Mouse (Mus musculus) thymus, postnatal 25 days (tissue): ENCODE data around the gene Ccdc186.
A peak's percentile ranks its signal among the peaks of the same experiment; 100 is the strongest.

Experiments
- DNase-seq: peaks from one replicate; pipeline ENCODE4 v3.0.0; 2022

Ccdc186 gene

DNA sequence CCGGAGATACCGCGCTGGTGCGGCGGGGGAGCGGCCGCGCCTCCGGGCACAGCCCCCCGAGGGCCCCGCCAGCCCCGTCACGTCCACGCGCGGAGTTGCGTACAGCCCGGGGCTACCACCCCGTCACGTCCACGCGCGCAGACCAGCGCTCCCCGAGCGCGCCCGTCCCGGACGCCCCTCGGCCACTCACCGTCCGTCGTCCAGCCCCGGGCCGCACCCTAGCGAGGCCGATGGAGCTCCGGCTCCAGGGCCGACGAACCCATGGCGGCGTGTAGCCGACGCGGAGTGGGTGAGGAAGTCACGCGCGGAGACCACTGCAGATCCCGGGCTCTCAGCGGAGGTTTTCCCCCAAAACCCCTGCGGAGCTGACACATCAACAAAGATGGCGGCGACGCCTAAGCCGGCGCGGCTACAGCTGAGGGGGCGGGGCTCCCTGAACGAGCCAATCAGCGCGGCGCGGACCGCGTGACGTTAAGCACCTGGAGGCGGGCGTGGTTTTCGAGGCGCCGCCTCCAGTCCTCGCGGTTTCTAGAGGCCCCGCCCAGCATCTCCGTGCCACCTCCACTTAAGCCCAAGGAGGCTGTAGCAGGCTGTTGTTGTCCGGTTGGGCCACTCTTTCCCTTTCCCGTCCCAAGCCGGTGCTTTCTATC, at the start of gene Ccdc186:
Ccdc186 (minus strand) TSS at position 393 of the 650 bp plus-strand sequence.
- peak; percentile 97 for DNase-seq

DNA sequence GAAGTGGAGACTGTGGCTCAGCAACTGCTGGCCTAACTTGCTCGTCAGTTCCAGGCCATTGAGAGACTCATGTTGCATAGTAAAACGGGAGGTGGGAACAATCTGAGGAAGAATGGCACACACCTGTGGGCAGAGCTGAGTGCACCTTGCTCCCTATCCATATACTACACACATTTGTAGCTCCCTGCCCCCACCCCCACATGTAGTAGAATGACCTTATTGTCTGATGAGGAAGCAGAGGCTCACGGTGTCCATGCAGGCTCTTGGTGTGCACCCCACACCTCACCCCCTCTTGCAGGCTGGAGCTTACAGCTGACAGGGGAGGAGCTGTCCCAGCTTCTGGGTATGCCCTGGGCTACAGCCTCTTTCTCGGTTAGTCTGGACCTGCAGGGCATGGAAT, 45.7 kb upstream of the Ccdc186 start:
- DNase-seq: no peak

DNA sequence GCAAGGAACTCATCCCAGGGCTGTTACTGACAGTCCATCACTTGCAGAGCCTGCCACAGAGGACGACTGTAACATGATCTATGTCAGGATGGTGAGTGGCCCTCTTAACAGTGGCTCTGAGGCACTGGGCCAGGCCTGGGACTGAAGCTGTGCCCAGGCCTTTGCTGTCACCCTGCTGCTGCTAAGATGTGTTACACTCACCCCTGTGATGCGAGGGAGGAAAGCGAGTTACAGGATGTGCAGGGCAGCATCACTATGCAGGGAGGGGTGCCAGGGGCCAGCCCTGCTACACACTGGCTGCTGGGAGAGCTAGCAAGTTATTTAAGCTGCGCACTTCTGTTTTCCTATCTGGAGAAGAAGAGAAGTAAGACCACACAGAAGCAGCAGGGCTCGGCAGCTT, 34.5 kb upstream of the Ccdc186 start:
- no peak for DNase-seq

DNA sequence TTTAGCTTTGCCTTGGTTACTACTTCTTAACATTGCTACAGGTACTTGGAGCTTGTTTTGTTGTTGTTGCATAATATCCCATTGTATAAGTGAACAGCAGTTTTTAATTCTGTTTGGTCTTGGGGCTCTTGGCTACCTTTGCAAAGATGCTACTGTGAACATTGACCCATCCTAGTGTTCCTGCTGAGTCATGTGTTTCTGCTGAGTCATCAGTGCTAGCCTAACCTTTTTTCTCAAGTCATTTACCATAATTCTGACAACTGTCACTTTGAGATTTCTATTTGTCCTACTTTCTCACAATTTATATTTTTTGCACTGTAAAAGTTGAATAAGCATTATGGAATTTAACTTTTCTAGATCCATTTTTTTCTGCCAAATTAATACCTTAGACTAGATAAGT, 30.6 kb upstream of the Ccdc186 start:
- DNase-seq: no peak

DNA sequence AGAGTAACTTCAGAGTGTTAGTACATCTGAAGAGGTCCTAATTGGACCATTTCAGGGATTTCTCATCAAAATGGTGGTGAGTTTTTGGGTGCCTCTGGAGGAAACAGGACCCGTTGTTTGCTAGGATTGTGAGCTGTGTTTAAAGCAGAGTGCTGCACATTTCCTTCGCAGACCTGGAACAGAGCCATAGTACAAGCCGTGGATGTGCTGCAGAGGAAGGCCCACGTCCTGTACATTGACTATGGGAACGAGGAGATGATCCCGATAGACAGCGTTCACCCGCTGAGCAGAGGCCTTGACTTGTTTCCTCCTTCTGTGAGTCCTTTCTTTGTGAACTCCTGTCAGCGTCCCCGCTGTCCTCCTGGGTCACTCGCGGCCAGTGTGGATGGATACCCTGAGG, 21.0 kb upstream of the Ccdc186 start:
- no peak for DNase-seq

DNA sequence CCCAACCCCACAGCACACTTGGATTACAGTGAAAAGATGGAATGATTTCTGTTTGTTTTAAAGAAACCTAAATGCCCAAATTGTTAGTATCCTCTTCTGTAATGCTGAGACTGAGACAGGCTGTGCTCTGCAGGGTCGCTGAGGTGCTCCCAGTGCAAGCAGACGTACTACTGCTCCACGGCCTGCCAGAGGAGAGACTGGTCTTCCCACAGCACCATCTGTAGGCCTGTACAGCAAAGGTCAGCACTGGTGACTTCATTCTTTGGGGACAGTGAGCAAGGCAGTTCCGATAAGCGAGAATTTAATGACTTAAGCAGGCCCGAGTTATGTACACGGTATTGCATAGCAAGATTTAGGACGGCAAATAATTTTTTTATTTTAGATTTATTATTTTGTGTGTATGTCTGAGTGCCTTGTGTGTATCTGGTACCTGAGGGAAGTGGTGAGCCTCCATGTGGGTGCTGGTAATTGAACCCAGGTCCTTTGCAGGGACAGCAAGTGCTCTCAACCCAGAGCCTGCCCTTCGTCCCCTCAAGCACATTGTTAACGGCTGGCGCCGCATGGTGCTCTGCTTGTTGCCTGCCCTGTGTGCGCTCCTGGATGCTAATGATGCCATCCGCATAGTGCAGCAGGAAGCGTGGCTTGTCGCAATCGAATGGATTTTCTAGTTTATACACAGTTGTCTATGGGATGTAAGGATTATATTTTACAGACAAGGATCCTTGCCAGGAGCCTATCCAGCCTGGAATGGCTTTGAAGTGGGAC, 17.1 kb upstream of the Ccdc186 start:
- DNase-seq: no peak

DNA sequence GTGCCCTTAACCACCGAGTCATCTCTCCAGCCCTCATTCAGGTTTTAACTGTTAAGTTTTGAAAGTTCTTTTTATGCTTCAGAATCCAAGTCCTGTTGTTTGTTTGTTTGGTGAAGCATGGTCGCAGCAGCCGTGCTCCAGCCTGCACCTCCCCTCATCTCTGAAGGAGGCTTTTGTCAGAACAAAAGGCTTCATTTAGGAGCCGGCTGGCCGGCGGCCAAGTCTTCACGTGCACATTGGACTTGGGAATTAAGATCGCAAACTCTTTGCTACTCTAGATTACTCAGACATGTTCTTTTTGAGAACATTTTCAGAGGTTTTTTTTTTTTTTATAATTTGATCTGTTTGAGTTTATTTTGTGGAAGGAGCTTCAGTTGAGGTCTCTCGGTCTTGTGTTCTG, 13.3 kb upstream of the Ccdc186 start:
- no peak for DNase-seq

DNA sequence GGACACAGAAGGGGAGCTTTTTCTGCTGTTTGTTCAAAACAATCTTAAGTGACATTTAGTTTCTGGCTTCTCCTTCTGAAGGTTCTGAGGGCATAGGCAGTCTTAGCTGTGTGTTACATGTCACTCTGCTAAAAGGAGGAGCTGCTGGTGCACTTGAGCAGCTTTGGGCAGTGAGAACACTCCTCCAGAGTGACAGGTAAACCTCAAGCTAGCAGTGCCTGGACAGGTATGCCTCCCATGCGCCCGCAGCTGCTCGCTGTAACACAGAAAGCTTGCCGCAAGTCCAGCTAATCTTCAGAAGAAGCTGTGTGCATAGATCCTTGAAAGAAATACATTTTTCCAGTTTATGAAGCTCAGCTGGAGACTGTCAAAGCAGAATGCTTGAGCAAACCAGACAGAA, 8.2 kb upstream of the Ccdc186 start:
- DNase-seq: no peak

DNA sequence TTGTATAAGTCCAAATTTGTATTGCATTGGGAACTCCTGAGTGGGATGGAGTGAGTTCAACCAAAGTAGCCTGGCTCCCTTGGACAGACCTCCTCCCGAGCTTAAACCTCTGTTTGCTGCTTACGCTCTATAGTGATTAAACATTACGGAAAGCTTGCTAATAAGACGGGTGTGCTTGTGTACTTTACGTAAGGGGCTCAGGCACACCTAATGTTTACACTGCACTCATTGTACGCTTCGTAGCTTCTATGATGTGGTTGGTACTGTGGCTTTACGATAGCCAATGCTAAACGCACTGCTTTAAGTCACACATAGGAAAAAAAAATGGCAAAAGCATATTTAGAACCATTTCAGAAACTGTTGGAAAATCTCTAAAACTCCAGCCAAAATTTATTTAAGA, 7.3 kb upstream of the Ccdc186 start:
- no peak for DNase-seq

DNA sequence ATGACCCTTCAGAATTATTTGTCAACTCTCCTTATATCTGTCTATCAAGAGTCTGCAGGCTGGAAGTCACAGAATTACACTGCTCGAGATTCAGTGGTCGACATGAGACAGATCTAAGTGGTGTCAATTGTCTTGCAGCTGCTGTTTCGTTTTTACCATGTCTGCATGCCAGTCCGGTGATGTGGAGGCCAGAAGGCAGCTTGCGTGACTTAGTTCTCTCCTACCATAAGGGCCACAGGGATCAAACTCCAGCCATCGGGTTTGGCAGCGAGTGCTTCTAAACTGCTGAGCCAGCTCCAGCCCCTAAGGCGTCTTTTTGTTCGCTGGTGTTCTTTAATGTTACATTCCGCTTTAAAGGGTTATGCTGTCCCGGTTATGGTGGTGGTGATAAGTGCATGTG, 6.3 kb upstream of the Ccdc186 start:
- DNase-seq: no peak

DNA sequence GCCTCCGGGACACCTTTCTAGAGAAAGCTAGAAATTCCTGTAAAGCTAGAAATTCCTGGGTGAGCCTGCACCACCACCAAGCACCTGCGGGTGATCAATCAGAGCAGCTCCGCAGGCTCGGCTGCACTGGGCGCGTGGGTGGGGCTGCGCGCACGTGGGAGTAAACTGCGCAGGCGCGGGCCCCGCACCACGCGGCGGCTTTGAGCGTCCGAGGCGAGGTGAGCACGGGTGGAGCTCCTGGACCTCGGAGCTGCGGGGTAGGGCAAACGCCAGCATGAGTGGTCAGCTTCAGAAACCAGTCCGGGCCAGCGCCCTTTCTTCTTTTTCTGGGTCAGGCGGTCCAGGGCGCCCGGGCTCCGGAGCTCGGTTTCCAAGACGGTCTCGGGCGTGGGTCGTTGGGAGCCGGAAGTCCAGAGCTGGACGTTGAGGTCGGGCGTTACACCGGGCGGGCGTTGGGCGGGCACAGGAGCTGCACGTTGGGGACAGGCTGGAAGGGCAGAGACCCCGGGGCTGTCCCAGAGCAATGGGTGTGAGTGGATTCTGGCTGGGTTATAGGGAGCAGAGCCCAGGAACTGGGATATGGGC, 4.1 kb upstream of the Ccdc186 start, which contains the start of gene Tdrd1:
Tdrd1 (plus strand) TSS at position 163 of the 585 bp plus-strand sequence.
- DNase-seq: no peak

DNA sequence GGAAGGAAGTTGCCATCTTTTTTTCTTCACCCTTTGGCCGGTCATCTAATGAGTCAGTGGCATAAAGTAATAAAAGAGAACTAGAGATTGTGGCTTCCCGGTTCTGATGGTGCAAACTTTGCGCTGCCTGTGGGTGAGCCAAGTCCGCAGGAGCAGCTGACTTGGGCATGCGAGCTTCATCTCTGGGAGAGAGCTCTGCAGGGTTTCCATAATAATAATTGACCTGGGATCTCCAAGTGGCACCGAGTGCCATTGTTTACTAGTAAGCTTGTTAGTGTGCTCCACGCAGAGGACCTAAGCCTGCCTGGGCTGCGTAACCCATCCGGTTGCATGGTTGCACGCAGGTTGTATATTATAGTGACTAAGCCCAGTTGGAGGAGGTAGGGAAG, 452 bp upstream of the Ccdc186 start:
- DNase-seq: no peak

DNA sequence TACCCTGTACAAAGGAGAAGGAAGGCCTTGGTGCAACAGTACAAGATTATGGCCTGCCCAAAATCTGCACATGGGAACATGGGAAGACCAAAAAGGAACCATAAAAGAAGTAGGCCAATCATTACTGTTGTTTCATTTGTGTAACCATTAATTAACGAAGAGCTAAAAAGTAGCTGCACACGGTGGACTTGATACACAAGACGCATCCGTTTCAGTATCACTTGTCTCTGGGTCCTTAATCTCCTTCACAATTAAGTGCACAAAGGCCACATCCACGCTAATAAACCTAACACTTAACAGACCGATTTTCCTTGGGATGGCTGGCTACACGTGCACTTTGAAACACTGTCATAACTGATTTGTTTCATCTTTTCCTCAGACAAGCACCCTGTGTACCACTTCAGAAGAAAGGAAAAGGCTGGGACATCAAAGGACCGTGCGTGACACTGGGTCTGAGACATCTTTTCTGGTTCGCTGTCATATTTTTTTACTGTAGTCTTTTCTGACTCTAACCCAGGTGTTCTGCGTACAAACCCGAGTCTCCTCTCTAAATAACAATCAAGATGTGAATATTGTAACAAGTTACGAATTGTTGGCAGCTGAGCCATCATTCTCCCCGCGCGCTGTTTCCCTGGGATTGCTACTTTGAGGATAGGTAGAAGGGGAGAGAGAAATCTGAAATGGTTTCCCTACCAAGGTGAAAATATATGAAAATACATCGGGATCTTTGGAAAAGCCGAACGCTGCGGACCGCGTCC, 771 bp downstream of the Ccdc186 start:
- DNase-seq: peak; percentile 34

DNA sequence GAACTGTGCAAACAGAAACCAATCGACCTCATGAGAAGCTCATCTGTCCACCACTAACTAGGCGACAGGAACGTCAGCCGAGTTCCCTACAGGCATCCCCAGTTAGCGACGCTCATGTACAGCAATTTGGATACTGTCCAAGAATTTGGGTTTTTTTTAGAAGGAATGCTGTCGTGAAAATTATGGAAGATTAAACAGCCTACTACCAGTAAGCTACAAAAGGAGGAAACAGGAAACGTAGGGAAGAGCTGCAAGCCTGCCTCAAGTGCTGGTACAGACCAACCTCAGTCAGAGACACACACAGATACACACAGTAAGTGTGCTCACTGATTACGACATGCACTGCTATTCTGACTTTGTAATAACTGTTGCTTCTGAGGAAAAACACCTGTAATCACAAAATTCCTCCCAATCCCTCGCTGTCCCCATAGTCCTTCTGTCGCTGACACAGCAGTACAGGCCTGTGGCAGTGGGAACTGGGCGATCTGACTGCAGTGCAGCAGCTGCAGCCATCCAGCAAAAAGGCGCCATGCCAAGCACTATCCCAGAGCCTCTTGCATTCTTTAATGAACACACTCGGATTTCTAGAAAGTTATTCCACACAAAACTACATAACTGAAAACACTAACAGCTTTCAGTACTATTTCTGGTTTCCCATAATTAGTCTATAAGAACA, 4.0 kb downstream of the Ccdc186 start:
- DNase-seq: no peak

DNA sequence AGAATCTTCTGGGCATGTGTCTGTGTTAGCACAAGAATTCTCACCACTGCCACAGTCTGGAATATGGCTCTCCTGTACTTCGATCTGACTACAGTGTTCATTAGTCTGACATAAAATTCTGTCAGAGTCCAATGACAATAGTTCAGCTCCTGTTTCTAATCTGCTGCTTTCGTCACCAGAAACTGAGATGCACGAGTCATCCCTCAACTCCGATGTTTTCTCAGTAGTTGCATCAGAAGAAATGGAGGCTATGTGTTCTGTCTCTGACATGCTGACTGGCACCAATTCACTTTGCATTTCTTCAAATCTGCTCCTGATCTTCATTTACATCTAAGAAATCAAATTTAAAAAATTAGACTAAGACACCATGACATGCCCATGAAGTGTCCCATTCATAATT, 8.6 kb downstream of the Ccdc186 start:
- no peak for DNase-seq

DNA sequence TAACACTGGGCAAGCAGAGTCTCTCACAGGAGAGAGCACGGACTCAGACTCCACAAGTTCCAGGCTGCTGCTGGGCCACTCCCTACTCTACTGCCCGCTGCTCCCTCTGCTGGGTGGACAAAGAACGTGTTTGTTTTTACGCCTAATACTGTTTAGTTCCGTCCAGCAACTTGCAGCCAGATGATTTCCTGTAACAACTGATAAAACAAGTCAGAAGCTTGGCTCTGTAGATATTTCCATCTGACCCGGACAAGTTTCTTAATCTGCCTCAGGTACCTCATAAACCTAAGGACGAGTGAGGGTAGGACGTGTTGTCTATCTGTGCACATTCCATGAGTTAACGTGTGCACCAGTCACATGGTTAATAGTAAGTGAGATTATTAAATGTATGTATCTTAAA, 10.4 kb downstream of the Ccdc186 start:
- no peak for DNase-seq

DNA sequence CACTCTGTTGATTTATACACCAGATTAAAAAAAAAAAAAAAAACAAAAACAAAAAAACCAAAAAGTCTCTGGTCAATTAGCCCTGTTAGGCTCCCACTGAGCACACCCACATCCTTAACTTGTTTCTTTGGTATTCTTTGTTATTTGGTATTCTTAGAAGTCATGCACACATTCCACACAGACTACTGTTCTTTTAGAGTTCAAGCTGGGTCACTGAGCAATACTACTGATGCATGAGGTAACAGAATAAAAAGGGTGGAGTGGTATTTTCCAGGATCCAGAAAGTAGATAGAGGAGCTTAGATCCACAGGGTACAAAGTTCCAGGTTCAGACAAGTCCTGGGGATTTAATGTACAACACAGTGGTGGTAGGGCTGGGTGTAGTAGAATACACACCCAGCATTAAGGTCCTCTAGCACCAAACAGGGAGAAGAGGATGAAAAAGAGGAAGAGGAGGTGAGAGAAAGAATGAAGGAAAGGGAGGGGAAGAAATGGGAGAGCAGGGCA, 11.3 kb downstream of the Ccdc186 start:
- DNase-seq: no peak

DNA sequence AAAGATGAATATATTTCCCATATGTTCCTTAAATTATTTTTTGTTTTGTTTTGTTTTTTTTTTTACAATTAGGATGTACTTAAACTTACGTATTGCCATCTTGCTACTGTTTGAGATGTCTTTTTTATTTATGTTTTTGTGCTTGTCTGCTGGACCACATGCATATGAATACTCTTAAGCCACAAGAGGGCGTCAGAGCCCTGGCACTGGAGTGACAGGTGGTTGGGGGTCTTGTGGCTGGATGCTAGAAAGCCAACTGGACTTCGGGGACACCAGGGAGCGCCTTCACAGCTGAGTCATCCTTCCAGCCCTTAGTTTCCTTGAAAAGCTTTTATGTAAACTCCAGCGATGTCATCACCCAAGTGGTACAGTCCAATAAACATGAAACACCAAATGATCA, 13.2 kb downstream of the Ccdc186 start:
- no peak for DNase-seq

DNA sequence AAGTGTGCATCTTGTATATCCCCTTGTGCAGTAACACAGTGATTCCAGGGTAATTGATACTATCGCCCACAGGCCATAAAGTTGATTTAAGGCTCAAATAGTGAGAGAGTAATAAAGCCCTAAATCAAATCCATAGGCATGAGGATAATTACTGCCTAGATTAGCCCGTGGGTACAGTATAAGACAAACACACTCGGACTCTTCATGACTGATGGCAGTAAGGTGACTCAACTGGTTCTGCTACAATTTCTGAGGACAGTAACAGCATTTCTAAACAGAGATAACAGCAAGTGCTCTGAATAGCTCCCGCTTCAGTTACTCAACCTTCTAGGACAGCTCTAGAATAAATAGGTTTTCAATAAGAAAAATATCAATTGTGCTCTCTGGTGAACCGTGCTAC, 14.9 kb downstream of the Ccdc186 start:
- DNase-seq: no peak

DNA sequence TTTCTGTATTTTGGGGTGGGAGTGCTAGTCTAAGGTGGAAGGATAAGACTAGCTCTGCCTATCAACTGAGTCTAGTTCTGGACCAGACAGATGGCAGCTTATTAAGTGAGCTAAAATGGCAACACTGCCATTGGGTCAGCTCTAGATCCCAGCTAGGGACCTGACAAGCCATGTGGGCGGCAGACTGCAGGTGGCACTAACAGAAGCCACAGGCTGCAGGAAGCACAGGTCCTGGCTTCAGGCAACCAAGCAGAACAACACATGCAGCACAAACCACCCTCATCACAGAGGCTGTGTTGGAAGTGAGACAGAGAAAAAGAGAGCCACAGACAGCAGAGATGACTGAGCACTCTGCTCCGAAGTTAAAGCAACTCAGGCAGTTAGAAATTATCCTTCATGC, 16.6 kb downstream of the Ccdc186 start:
- peak; percentile 10 for DNase-seq

DNA sequence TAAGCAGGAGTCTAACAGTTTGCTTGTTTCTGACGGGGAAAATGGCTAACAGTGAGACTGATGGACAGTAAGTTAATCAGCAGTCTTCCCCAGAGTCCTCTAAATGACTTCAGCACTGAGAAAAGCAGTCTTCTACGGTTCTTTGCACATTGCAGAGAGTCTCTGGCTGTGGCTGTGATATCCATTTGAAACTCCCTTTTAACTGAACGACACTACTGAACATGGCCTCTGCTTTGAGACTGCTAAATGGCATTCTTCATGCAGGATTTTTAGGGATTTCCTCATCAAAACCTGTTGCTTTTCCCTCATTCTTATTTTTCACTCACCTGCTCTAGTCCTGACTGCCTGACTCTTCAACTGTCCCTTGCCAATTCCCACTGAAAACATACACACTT, 19.6 kb downstream of the Ccdc186 start:
- DNase-seq: no peak

DNA sequence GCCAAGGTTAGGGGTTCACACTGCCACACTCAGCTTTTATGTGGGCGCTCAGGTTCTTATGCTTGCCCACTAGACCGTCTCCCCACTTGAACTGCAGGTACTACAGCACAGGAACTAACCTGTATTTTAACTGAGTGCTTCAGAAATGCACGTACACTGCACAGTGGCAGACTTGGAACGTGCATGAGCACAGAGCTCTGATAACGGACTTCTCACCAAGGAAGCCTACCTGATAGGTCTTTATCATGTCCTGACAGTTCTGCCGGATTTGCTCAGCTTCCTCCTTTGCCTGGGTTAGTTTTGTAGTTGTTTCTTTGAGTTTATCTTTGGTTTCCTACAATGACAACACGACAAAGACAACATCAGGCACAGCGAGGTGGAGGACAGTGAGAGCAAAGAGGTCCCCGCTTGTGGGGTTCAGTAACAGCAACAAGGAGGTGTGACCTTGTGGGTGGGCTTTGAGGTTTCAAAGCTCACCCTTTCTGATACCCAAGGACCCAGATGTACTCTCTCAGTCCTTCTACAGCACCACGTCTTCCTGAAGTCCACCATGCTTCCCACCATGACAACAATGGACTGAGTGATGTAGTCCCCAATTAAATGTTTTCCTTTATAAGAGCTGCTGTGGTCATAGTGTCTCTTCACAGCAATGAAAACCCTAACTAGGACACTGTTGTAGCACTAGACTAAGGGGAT, 20.2 kb downstream of the Ccdc186 start:
- DNase-seq: no peak
